Mouse (Mus musculus) liver, adult 2 months (tissue): Measurements from ENCODE around the gene Hmgb2.

ENCODE experiments used
- CTCF ChIP-seq: fragments of 200-500 bp; IDR thresholded peaks from 2 replicates; pipeline ENCODE4 v1.5.1; 2011; ENCODE audit warnings: low read depth, low read length, control low read depth
- POLR2A ChIP-seq: fragments of 200-500 bp; IDR thresholded peaks from 2 replicates; pipeline ENCODE4 v1.6.1; 2011; ENCODE audit warnings: low read length, control low read depth; ENCODE audit not compliant: insufficient read depth; ENCODE audit errors: extremely low read depth

GRCm38 (mm10) chr8:57470863-57471262 is 40.8 kb upstream of the Hmgb2 start:
- TF ChIP-seq CTCF (no peak), POLR2A (no peak)
